Mouse (Mus musculus) midbrain, postnatal 0 days (tissue): ENCODE measurements around the gene Bzw1. TPM values are rescaled to one million over a fixed set of nuclear protein-coding genes. Genes with fewer than 3 reads are reported as not detected.

Experiments used
- ATAC-seq: fragments of 200-750 bp; cut with Nextera tagmentation; 2 replicates; pipeline ENCODE4 v1.8.0; 2017; ENCODE audit warnings: moderate number of reproducible peaks, mild to moderate bottlenecking, moderate TSS enrichment, moderate library complexity; ENCODE audit not compliant: low FRiP score
- DNase-seq: peaks from one replicate; pipeline ENCODE4 v3.0.0-alpha.2; 2015; ENCODE audit warnings: low spot score
- H3K27ac ChIP-seq: fragments of 300-500 bp; sonication (generic); 2 replicates; pipeline ENCODE4 v1.5.1; 2014; ENCODE audit warnings: low read depth, mild to moderate bottlenecking, low read length, mixed read lengths
- H3K27me3 ChIP-seq: fragments of 300-500 bp; sonication (generic); 2 replicates; pipeline ENCODE4 v1.6.1; 2014; ENCODE audit warnings: low read length, control low read depth, mixed read lengths; ENCODE audit not compliant: insufficient read depth
- H3K36me3 ChIP-seq: fragments of 300-500 bp; sonication (generic); 2 replicates; pipeline ENCODE4 v1.6.1; 2014; ENCODE audit warnings: low read length, control low read depth, mixed read lengths; ENCODE audit not compliant: insufficient read depth
- H3K4me1 ChIP-seq: fragments of 300-500 bp; sonication (generic); 2 replicates; pipeline ENCODE4 v1.6.1; 2014; ENCODE audit warnings: mild to moderate bottlenecking, control low read depth, antibody characterized with exemption, low read length, mixed read lengths; ENCODE audit not compliant: insufficient read depth
- H3K4me2 ChIP-seq: fragments of 300-500 bp; sonication (generic); 2 replicates; pipeline ENCODE4 v1.6.1; 2014; ENCODE audit warnings: low read depth, mild to moderate bottlenecking, low read length, mixed read lengths; ENCODE audit not compliant: poor library complexity, severe bottlenecking
- H3K4me3 ChIP-seq: fragments of 300-500 bp; sonication (generic); 2 replicates; pipeline ENCODE4 v1.5.1; 2014; ENCODE audit warnings: low read depth, mild to moderate bottlenecking, low read length, moderate library complexity
- H3K9ac ChIP-seq: fragments of 300-500 bp; sonication (generic); replicated peaks from 2 replicates; pipeline ENCODE4 v1.6.1; 2014; ENCODE audit warnings: mild to moderate bottlenecking, low read length, moderate library complexity, mixed read lengths; ENCODE audit not compliant: poor library complexity, severe bottlenecking
- H3K9me3 ChIP-seq: fragments of 300-500 bp; sonication (generic); 2 replicates; pipeline ENCODE4 v1.6.1; 2016; ENCODE audit warnings: low read length, control low read depth
- CTCF ChIP-seq: IDR thresholded peaks from 2 replicates; pipeline ENCODE4 v1.5.1; 2016; ENCODE audit warnings: antibody characterized with exemption, mild to moderate bottlenecking
- WGBS: fragments of 180-500 bp; shearing (Covaris S2); extraction: QIAGEN DNeasy Blood & Tissue Kit; methylation state at CpG from one replicate; pipeline ENCODE4 v1.1.7; 2014; 5-methylcytosine and 5-hydroxymethylcytosine counted together
- polyA plus RNA-seq: library from polyadenylated mRNA; unstranded; fragments of >200 nt; fragmentation: Nextera tagmentation; extraction: Ambion mirVana; gene quantifications from 2 replicates; pipeline ENCODE4 v1.2.1, GENCODE M21; 2015
- total RNA-seq: library from RNA; depleted of rRNA; stranded (reverse); fragments of >200 nt; gene quantifications from 2 replicates; pipeline ENCODE4 v1.2.3, GENCODE M21; 2014

Gene Bzw1
- total and polyA plus RNA-seq, 2 experiments from 2014 or later = 251 to 364 TPM

GRCm38 (mm10) chr1:58375574-58376147, 17.0 kb upstream of the Bzw1 start:
- DNase-seq = no peak
- TF ChIP-seq CTCF = no peak
- 77% methylated on average over 3 of the region's 3 CpGs for WGBS

GRCm38 (mm10) chr1:58382586-58383281, 10.0 kb upstream of the Bzw1 start:
- WGBS = 78% methylated on average over 5 of the region's 5 CpGs
- Histone ChIP-seq H3K4me3 (no peak overlapping the region), H3K27ac (no peak overlapping the region), H3K36me3 (no peaks in the 10 kb centered on the region), H3K4me1 (no peaks in the 10 kb centered on the region), H3K9me3 (no peaks in the 10 kb centered on the region), H3K9ac (no peak overlapping the region), H3K4me2 (no peak overlapping the region), H3K27me3 (no peaks in the 10 kb centered on the region)
- TF ChIP-seq CTCF = no peak
- DNase-seq = no peak
- no peak for ATAC-seq

More at GRCm38 (mm10) chr1:58375574-58376147, 17.0 kb upstream of the Bzw1 start:
- Histone ChIP-seq H3K9me3 (no peaks in the 10 kb centered on the region), H3K36me3 (no peaks in the 10 kb centered on the region), H3K4me3 (no peak overlapping the region), H3K4me2 (no peak overlapping the region), H3K9ac (no peak overlapping the region), H3K27me3 (no peaks in the 10 kb centered on the region), H3K27ac (no peak overlapping the region), H3K4me1 (no peaks in the 10 kb centered on the region)
- ATAC-seq = no peak

- peak overlapping the region; percentile 100 for H3K27ac ChIP-seq
- H3K4me2 ChIP-seq = peak overlapping the region; percentile 82
- DNase-seq = no peak
- H3K4me1 ChIP-seq = 0 out of 2 replicates have a peak, but pooled peaks cover 9% of the 10 kb centered on the region
- 46% methylated on average over 19 of the region's 19 CpGs for WGBS
- H3K9ac ChIP-seq = peak overlapping the region; percentile 99
- 0 out of 2 replicates have a peak, but pooled peaks cover 5% of the 10 kb centered on the region for H3K36me3 ChIP-seq
- H3K27me3 ChIP-seq = no peaks in the 10 kb centered on the region
- peak overlapping the region; percentile 98 for H3K4me3 ChIP-seq
- TF ChIP-seq CTCF = no peak
- no peak for ATAC-seq
- no peaks in the 10 kb centered on the region for H3K9me3 ChIP-seq
Measured at GRCm38 (mm10) chr1:58391421-58392267, 1.1 kb upstream of the Bzw1 start.

GRCm38 (mm10) chr1:58392268-58392651, 438 bp upstream of the Bzw1 start:
- DNase-seq = peak; percentile 60
- peak overlapping the region; percentile 99 for H3K9ac ChIP-seq
- 0 out of 2 replicates have a peak, but pooled peaks cover 9% of the 10 kb centered on the region for H3K4me1 ChIP-seq
- H3K4me3 ChIP-seq = peak overlapping the region; percentile 98
- H3K4me2 ChIP-seq = peak overlapping the region; percentile 82
- H3K27me3 ChIP-seq = no peaks in the 10 kb centered on the region
- peaks cover 10% of the 10 kb centered on the region; the same call in 1 of the 2 replicates for H3K36me3 ChIP-seq
- H3K9me3 ChIP-seq = no peaks in the 10 kb centered on the region
- ATAC-seq = peak; percentile 64
- 0% methylated on average over 16 of the region's 16 CpGs for WGBS
- TF ChIP-seq CTCF = no peak
- peak overlapping the region; percentile 100 for H3K27ac ChIP-seq

- Histone ChIP-seq H3K27ac (peak overlapping the region; percentile 100), H3K4me2 (peak overlapping the region; percentile 73), H3K9ac (peak overlapping the region; percentile 99), H3K36me3 (peaks cover 20% of the 10 kb centered on the region; the same call in 1 of the 2 replicates), H3K9me3 (no peaks in the 10 kb centered on the region), H3K27me3 (no peaks in the 10 kb centered on the region), H3K4me3 (peak overlapping the region; percentile 98), H3K4me1 (0 out of 2 replicates have a peak, but pooled peaks cover 9% of the 10 kb centered on the region)
- WGBS = 1% methylated on average over 33 of the region's 90 CpGs
- TF ChIP-seq CTCF = peak; percentile 38
- DNase-seq (peak; percentile 31), ATAC-seq (peak; percentile 50)
Measured at GRCm38 (mm10) chr1:58393284-58394195, 842 bp downstream of the Bzw1 start.
